8 mouse cellular contexts compared by ENCODE assay signal in the genomic region with DNA sequence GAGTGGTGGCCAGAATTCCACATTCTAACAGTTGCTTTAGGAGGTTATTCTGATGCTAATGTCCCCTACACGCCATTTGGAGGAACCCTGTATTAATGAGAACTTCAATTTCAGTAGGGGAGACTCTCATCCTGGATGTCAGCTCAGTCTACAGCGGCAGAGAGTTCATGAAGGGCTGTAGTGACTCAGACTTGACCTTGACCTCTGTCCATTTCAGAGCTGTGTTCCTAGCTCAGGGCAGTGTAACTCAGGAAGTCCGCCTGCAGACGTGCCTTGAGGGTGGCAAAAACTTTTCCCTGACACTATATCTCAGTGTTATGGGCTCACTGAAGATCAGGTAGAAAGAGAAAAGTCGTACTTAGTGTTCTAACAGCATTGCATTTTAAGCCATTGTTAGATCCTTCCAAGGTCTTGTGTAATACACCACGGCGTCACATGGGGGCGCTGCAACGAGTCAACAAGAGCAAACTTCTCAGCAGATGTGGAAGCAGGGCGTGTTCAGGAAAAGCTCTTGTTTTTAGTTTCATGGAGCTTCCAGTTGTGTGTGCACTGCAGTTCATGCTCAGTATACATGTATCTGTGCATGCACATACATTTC.
DNase-seq lines count a peak whose midpoint lies in the region; ATAC-seq and TF ChIP-seq lines count a peak whose summit lies in the region.

No protein-coding gene starts in this region.

- no peak overlapping the region for H3K9ac ChIP-seq in embryonic facial prominence, embryonic 11.5 days (replicated peaks; ENCODE audit: low read length)
- no peak overlapping the region for H3K9ac ChIP-seq in lung, postnatal 0 days (replicated peaks; ENCODE audit: low read depth)

- H3K36me3 ChIP-seq in embryonic facial prominence, embryonic 11.5 days (replicated peaks; ENCODE audit: control insufficient read depth, insufficient read depth, low read depth, low read length), result no peaks in the 10 kb centered on the region
- no peaks in the 10 kb centered on the region for H3K36me3 ChIP-seq in lung, postnatal 0 days (ENCODE audit: insufficient read depth, low read length)

- ATAC-seq in frontal cortex, adult (ENCODE audit: low TSS enrichment), result no peak
- ATAC-seq in embryonic facial prominence, embryonic 11.5 days (replicated peaks; ENCODE audit: insufficient number of reproducible peaks, low FRiP score, low TSS enrichment, low read depth), result no peak
- no peak for ATAC-seq in lung, postnatal 0 days

- H3K27me3 ChIP-seq in embryonic facial prominence, embryonic 11.5 days (ENCODE audit: control insufficient read depth, insufficient read depth, low read length), result no peaks in the 10 kb centered on the region
- no peaks in the 10 kb centered on the region for H3K27me3 ChIP-seq in lung, postnatal 0 days (replicated peaks; ENCODE audit: insufficient read depth, low read length)

- H3K4me2 ChIP-seq in embryonic facial prominence, embryonic 11.5 days (ENCODE audit: low read depth, low read length), result no peak overlapping the region
- no peak overlapping the region for H3K4me2 ChIP-seq in lung, postnatal 0 days (replicated peaks; ENCODE audit: low read depth, low read length)

- no peak overlapping the region for H3K27ac ChIP-seq in embryonic facial prominence, embryonic 11.5 days (replicated peaks; ENCODE audit: low read depth, low read length)
- no peak overlapping the region for H3K27ac ChIP-seq in lung, postnatal 0 days (ENCODE audit: low read length)

- H3K4me1 ChIP-seq in embryonic facial prominence, embryonic 11.5 days (ENCODE audit: control insufficient read depth, insufficient read depth, low read length), result peaks cover 6% of the 10 kb centered on the region; the same call in 1 of the 2 replicates
- H3K4me1 ChIP-seq in lung, postnatal 0 days (ENCODE audit: insufficient read depth, low read depth, low read length), result 0 out of 2 replicates have a peak, but pooled peaks cover 3% of the 10 kb centered on the region

- no peak for TF ChIP-seq EP300 in lung, postnatal 0 days (IDR thresholded peaks at IDR 0.05)

- peak; percentile 12 to 26 for DNase-seq in frontal cortex, postnatal 10 days (ENCODE audit: low spot score in 2 of 2)
- peak; percentile 48 for DNase-seq in 3T3-L1 (ENCODE audit: low read depth, low spot score)
- DNase-seq in adrenal gland, postnatal 25 days, result peak; percentile 40
- peak; percentile 70 for DNase-seq in embryonic facial prominence, embryonic 11.5 days (ENCODE audit: low spot score)
- DNase-seq in kidney, postnatal 10 days, result peak; percentile 81
- DNase-seq in lung, postnatal 0 days (ENCODE audit: low spot score), result peak; percentile 52
- peak; percentile 40 for DNase-seq in thymus, postnatal 14 days

- WGBS in embryonic facial prominence, embryonic 11.5 days, result 36% methylated on average over 10 of the region's 10 CpGs
- WGBS in lung, postnatal 0 days, result 43% methylated on average over 10 of the region's 10 CpGs

- no peak overlapping the region for H3K4me3 ChIP-seq in embryonic facial prominence, embryonic 11.5 days (ENCODE audit: low read depth, low read length)
- no peak overlapping the region for H3K4me3 ChIP-seq in lung, postnatal 0 days (ENCODE audit: low read depth, low read length)

- TF ChIP-seq CTCF in lung, postnatal 0 days (IDR thresholded peaks at IDR 0.05), result peak; percentile 81

- H3K9me3 ChIP-seq in embryonic facial prominence, embryonic 11.5 days (replicated peaks; ENCODE audit: control insufficient read depth, low read length), result no peaks in the 10 kb centered on the region
- H3K9me3 ChIP-seq in lung, postnatal 0 days (ENCODE audit: low read length), result no peaks in the 10 kb centered on the region

Comparison
In these comparisons a context has a peak if more than half of its experiments do, and no peak if none do; other contexts are left out.
1. DNase-seq: peak in every context shown above with its lines; median percentile 81 in kidney, postnatal 10 days; 70 in embryonic facial prominence, embryonic 11.5 days; 52 in lung, postnatal 0 days; 48 in 3T3-L1; 40 in adrenal gland, postnatal 25 days; 40 in thymus, postnatal 14 days; 19 in frontal cortex, postnatal 10 days.